Mouse (Mus musculus): ENCODE measurements at regions not wholly inside any gene's neighbourhood (a gene's known extent, or its start where the extent isn't known, plus 50 kb on each side); places are given as distances from the start of the nearest gene placed in this dataset.

- TF ChIP-seq POLR2A (IDR thresholded peaks at IDR 0.05; ENCODE audit: low read depth, low read length) (no peak), CTCF (IDR thresholded peaks at IDR 0.05; ENCODE audit: extremely low read depth, insufficient read length, insufficient replicate concordance, low read depth, low read length) (no peak)
Measured at GRCm38 (mm10) chr12:27595576-27595975, 253.2 kb upstream of the Sox11 start.

Data from small intestine, adult 2 months (tissue).